Mouse (Mus musculus): Measurements from ENCODE around the gene Ntng2.

Gene Ntng2

DNA sequence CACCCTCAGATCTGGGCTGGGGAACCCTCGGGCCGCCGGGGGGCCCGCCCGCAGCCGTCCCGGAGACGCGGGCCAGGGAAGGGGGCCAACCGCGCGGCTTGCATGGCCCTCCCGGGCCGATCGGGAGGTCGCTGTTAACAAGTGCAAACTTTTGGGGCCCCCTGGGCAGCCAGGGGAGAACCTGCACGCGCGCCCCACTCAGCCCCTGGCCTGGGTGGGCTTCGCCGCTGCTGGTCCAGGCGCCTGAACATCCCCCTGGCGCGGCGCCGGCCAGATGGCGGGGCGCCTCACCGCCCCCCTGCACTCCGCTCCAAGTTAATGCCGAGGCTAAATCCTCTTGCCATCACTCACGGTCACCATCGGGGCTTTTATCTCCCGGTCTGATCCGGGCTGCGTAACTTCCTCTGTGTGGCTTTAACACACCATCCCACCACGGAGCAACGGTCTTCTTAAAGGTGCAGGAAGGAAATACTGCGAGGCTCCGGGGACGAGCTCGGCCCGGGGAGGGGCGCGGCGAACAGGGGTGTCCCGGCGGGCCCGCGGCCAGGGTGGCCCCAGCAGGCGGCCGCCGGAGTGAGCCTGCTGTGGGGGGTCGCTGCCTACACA lies at the start of gene Ntng2:
Gene Ntng2 (minus strand): TSS at position 407 of the 606 bp plus-strand sequence.
- no peak for DNase-seq (ENCODE audit: low read depth)

DNA sequence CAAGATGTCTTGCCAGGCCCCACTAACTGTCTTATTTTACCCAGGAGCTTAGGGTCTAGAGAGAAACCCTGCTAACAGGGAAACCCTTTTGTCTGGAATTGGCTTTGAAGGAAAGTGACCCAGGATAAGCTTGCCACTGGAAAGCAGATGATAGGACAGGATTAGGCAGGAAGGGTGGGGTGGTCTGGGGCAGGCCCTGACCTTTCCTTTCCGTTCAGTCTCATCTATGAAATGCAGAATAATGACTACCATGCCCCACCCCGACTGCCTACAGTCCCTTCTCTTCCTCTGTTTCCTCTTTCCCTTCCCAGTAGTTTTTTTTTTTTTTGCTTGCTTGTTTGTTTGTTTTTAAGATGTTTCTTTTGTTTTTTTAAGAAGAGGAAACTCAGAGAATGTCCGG lies 42.8 kb upstream of the Ntng2 start:
- no peak for DNase-seq (ENCODE audit: low read depth)

DNA sequence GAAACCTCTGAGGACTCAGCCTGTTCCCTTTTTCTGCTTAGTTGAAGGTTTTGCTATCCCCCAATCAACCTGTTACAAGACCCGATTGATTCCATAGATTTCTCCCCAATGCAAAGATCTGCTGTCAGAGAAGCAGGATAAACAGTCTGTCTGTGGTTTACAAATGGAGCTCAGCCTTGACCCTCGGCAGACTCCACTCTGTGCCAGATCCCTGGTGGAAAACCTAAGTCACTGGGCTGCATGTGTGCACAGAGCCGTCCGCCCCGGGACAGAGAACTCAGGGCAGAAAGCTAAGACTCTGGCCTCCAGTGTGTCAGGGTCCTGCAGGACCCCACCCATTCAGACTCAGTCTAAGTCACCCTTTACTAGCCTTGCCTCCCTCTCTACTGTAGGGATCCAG lies 34.8 kb upstream of the Ntng2 start:
- no peak for DNase-seq (ENCODE audit: low read depth)

DNA sequence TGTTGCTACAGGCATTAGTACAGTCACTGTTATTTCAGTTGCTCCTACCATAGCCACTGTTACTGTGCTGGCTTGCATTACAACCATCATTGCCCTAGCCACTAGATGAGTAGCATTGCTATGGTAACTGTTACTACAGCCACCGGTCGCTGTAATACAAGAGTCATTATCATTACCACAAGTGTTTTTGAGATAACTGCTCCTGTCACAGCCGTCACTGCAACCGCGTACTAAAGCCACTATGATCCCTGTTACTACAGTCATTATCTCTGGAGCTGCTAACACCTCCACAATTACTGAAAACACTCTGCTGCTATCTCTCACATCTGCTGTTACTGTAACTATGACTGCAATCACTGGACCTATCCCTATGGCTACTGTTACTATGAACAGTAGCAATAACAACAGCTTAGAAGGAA lies 24.9 kb upstream of the Ntng2 start:
- DNase-seq (ENCODE audit: low read depth): no peak

DNA sequence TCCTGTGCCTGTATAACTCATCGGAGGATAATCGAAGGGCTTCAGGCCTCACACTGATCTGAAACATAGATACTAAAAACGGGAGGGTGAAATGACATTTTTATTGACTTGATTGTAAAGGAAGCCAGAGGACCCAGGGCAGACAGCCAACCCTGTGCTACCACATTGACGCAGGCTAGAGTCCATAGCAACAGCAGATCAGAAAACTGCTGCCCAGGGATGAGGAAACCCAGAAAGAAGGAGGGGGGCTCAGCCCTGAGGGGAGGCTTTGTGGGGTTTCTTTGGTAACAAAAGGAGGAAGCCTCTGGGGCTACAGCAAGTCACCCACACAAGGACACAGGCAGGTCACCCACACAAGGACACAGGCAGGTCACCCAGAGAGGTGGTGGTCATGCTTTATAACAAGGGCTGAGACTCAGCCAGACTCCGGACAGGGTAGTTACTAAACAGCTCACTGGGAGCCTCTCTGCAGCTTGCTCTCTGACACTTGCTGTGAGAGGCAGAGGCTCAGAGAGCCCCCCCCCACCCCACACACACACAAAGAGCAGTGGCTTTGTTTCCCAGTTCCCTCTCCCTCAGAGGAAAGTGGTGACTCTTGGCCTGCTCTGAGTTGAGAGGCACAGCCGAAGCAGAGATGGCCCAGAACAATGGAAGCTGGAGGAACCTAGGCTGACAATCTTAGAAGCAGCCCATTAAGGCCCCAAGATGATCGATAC lies 19.2 kb upstream of the Ntng2 start:
- no peak for DNase-seq (ENCODE audit: low read depth)

DNA sequence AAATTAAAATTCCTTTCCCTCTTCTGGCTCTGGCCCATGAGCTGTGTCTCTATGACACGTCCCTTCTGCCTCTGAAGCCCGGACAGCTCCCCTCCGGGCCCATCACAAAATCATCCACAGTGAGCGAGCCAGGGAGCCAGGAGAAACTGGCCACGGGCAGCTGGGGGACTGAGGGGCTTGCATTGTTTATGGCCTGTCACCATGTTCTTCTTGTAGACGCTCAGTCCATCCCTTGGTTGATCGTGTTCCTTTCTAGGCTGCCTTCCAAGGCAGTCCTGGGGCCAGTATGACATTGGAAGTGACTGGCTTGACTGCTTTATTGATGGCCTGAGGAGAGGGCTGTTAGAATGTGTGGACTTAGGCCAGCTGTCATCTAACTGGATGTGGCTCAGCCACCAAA lies 18.3 kb upstream of the Ntng2 start:
- no peak for DNase-seq (ENCODE audit: low read depth)

DNA sequence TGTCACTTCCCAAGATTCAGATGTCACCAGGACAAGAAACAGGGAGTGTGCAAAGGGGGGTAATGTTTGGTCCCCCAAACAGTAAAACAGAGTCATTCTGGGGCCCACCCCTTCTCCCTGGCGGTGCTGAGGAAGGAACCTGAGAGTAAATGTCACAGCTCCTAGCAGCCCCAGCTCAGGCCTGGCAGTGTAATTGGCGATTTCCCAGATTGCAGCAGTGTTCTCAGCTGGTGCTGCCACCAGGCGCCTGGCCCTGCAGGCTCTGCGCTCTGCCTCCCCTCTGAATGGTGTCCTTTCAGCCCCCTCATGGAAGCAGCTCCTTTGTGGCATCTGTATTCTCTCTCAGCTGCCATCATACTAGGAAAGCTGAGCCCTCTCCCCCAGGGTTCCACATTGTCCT lies 14.0 kb upstream of the Ntng2 start:
- no peak for DNase-seq (ENCODE audit: low read depth)

DNA sequence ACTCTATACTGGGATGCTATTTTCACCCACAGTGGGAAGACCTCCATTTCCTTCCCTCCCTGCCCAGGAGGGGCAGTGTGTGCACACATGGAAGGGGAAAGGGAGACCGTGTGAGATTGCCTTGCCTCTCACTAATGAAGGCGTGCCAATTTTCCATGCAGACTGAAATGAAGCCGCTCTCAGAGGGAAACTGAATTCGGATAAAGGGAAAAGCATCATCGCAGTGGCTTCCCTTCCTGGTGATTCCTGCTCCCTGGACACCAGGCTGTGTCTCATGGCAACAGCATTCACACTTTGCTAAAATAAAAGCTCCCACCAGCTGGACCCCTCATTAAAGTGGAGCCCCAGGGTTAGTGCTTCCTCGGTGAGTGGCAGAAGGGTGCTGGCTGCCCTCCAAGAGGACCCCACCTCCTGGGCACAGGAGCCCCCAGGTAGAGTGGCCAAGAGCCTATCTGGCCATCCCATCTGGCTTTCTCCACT lies 9.7 kb upstream of the Ntng2 start:
- no peak for DNase-seq (ENCODE audit: low read depth)

DNA sequence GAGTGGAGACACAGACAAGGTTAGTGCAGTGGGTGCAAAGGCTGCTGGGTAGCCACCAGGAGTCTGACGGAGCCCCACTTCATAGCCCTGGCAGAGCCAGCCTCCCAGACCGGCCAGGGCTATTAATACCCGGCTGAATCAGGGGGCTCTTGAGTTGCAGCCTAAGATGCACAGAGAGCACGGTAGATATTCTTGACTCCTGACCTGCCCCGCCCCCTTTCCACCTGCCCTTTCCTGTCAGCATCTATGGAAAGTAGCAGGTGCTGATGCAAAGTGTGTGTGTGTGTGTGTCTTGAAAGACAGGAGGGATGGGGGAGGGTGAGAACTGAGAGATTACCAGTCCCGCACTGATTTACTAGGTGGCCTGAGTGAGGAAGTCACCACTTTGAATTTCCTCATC lies 8.3 kb upstream of the Ntng2 start:
- no peak for DNase-seq (ENCODE audit: low read depth)

DNA sequence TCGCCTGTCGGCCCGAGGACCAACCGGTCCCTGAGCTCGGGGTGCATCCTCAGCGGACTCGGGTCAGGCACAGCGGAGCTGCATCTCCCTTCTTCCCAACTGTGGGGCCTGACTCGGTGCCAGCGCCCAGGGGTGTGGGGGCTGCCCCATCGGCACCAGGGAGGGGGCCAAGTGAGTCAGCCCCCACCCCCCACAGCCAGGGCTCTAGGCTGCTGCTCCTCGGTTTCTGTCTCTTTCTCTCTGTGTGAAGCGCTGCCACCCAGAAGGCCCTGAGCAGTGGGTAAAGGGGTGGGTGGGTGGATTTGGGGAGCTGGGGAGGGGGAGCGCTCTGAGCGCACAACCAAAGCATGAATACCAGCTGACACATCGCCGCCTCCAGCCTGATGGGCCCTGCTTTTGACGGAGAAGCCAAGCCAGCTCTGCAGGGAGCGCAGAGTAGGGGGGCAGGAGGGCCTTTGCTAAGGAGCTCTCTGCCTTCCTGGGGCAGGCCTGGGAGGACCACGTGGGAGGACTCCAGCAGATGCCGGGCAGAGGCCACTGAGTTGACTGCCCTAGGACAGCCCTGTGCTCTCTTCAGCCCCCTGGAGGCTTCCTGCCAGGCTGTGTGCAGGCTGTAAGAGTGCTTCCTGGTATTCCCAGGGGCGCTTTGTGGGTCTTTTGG lies 530 bp upstream of the Ntng2 start:
- no peak for DNase-seq (ENCODE audit: low read depth)

DNA sequence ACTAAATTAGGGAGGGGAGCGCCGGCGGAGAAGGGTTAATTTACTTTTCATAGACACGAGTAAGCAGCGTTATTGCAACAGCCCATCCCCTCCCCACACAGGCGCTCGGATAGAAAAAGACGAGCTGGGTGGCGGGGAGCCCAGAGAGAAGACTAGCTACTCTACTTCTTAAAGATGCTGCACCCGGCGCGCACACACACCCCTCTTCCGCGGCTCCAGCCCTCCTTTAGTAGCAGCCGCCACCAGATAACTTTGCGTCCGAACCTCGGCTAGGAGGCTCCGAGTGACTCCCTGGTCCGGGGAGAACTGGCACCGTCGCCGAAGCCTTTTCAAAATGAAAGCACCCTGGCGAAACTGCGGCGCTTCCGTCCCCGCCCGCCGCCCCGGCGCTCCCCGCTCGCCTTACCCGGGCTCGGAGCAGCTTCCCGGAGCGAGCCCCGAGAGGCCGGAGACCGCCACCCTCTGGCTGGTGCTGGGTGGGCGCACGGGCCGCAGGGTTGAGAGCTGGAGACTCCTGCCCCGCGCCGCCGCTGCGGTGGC lies 676 bp downstream of the Ntng2 start:
- no peak for DNase-seq (ENCODE audit: low read depth)

DNA sequence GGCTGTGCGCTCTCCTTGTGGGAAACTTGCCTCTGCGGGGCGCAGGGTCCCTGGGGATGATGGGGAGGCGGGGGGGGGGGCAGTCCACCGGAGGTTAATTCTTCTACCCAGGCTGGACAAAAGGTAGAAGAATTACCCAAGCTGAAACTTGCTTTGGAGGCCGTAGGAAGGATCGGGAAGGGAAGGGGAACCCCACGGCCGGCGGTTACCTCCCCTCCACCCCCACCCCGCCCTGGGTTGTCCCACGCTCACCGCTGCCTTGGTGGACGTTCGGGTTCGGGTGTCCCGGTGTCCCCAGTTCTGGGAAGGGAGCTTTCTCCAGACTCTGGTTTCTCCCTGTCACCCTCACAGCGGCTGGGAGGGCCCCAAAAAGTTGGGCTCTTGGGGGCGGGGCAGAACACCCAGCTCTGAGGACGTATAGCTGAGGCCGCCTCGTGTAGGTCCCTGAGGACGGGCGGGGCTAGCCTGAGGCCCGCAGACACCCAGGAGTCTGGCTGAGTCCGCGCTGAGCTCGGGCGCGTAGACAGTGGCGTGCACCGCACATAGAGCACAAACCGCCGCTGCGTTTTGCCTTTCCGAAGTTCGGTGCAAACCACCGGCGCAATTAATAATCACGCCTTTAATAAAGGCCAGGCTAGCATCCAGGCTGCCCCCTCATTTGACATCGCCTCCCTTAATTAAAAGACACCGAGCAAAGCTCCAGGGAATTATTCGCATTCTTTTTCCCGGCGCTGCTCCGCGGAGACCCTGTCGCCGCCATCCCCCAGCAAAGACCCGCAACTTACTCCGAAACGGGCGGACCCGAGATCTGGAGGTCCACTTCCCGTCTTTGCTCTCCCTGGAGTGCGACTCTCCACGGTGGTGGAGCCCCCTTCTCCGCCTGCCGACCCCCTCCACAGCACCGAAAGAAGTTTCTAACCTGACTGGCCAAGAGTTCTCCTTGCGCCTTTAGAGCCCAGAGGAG lies 1.4 kb downstream of the Ntng2 start:
- DNase-seq (ENCODE audit: low read depth): no peak

DNA sequence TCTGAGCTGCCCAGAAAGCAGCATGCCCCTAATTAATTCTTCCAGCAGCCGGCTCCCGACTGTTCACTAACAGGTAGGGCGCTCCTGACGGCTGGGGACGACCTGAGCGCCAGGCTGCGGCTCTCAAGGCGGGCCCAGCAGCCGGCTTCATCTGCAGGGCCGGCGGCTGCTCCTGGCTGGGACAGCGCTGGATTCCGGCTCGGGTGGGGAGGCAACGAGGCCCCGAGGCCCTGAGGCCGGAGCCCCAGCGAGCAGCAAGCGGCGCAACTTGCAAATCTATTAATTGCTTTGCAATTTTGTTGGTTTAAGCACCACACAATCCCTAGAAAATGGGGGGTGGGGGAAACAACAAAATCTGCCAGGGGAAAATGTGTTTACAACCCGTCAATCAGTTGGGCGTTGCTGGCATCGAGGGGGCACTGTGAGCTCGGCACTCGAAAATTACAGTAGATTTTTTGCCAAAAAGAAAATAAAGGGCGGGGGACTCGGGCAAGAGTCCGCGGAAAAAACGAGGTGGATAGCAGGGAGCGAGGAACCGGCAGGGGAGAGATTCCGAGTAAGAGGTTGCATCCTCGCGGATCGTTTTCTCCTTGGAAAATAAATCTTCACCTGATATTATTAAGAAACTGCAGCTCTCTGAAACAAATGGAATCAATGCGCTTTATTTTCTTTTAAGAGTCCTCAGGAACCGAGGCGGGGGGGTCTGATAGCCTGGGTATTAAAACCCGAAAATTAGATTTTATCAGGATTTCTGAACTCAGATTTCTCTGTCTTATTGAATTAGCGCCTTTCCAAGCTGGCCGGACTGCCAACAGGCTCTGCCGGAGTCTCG lies 2.3 kb downstream of the Ntng2 start:
- no peak for DNase-seq (ENCODE audit: low read depth)

DNA sequence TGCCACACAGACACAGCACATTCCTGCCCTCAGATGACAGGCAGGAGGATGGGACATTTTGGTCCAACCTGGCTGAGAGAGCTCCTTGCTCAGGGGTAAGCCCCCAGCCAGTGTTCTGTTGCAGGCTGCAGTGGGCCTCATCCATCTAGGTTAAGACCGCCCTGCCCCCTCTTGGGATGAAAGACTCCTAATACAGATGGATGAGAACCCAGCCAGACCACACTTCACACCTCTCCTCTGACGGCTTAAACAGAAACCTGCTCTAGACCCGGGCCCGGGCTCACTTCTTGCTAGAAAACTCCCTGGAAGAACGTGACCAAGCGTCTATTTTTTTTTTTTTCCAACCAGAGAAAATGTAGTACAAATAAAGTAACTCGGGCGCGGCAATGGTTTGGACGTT lies 3.0 kb downstream of the Ntng2 start:
- no peak for DNase-seq (ENCODE audit: low read depth)

DNA sequence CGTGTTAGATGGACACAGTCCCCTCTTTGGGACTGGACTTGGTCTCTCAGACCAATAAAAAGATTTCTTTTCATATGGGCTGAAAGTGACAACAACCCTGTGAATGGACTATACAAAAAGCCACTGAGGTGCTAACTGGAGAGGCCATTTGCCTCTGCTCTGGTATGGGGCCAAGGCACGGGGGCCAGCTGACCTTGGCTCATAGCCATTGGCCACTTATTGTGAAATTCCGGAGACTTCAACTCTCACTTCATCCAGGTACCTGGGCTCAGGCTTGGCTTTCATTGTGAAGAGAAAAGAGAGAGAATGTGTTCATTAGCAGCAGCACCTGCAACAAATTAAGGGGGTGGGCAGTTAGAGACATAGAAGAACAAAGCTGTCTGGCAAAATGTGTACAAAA lies 4.3 kb downstream of the Ntng2 start:
- DNase-seq (ENCODE audit: low read depth): no peak

DNA sequence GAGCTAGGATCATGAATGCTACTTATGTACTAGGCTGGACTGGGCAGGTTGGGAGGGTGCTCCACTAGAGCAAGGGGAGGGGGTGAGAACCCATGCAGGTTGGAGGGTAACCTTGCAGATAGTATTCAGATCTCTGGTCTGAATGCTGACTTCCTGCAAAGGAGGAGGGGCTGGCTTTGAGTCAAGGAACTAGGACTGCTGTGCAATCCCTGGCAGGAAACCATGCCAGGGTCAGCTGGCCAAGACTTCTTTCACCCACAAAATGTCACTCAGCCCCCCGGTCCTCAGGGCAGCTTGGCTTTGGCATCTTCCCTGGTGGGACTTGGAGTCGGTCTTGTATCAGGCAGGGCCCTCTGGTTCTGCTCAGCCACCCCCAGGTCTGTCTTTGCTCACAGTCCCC lies 5.4 kb downstream of the Ntng2 start:
- no peak for DNase-seq (ENCODE audit: low read depth)

DNA sequence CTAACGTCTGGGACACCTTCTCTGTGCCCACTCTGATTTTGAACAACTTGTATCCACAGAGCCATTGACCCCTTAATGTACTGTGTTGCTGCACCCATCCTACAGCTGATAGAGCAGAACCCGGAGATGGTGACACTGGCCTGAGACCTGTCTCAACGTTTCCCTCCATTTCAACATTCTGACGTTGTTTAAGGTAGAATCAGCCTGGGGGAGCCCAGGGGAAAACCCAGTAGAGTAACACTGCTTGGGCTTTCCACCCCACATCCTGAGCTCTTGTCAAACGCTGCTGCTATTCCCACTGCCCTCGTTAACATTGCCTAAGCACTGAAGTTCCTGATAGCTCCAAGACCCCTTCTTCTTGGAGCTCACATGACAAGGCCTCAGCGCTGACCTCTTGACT lies 5.9 kb downstream of the Ntng2 start:
- no peak for DNase-seq (ENCODE audit: low read depth)

DNA sequence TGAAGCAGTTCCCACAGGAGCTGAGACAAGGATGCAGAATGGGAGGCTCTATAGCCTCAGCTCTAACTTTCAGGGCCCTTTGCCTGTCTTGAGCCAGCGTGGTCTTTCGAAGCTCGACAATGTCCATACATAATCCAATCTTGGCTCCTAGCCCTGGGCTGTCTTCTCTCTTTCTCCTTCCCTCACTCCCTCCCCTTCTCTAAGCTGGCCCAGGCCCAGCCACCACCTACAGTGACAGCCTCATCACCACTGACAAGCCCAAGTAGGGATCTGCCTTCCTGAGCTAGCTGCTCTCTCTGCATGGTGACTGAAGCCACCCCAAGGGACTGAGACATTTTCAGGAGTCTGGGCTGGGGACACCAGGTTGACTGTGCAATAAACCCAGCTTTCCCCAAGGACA lies 6.5 kb downstream of the Ntng2 start:
- no peak for DNase-seq (ENCODE audit: low read depth)

DNA sequence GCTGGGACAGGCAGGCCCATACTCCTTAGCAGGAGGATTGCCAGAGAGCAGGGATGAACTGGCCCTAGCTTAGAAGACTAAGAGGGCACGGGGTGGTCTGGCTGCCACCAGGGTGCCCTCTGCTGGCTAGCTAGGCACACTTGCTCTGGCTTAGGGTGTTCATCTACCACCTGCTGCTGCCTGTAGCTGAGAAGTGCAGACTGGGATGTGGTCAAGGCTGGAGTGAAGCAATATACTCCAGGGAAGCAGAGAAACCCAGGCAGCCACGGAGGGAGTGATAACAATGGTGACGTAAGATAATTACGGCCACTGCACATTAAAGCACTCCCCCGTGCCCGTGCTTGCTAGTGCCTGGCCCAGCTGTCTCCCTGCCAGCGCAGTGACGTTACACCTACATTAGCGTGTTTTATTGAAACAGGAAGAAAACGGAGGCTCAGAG lies 7.4 kb downstream of the Ntng2 start:
- DNase-seq (ENCODE audit: low read depth): no peak

DNA sequence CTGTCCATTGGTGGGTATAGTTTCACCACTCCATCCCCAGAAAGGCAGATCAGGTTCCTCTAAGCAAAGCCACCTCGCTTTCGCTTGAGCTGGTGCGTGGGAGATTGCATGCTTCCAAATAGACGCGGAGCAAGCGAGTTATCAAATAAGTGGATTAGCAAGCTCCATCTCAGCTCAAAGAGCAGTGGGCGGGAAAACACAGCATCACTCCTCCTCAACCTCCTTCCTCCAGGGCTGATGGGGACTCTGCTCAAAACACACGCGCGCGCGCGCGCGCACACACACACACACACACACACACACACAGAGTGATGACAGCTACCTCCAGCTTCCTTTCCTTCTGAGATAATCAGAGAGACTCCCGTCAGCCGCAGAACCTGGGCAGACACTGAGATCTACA lies 13.5 kb downstream of the Ntng2 start:
- no peak for DNase-seq (ENCODE audit: low read depth)

DNA sequence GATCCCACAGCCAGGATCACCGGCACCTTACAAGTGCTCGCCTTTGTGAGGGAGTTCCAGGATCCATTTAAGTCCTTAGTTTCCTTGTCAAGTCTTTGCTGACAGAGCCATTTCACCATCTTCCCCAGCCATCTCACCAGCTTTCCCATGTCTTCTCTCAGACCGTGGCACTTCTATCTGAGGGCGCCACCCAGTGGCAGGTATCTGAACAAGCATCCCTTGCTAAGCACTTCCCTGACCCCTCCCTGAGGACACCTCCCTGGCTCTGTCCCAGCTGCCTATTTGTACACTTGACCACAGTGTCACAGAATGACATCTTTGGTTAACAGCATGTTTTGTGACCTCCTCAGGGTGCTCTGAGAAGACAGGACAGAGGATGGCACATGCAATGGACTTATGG lies 15.2 kb downstream of the Ntng2 start:
- DNase-seq (ENCODE audit: low read depth): peak; percentile 53
